Mouse (Mus musculus) myocyte (in vitro differentiated cells): ENCODE results near the gene Rab4a.

Experiments used
- CEBPB ChIP-seq: IDR thresholded peaks from 2 replicates; pipeline ENCODE4 v1.6.1; 2011; ENCODE audit warnings: mild to moderate bottlenecking, moderate library complexity; ENCODE audit not compliant: poor library complexity, insufficient read depth, severe bottlenecking
- E2F4 ChIP-seq: IDR thresholded peaks from one replicate; pipeline ENCODE4 v1.6.1; 2011; ENCODE audit warnings: mild to moderate bottlenecking, control low read depth, moderate library complexity; ENCODE audit not compliant: insufficient read depth
- MAX ChIP-seq: IDR thresholded peaks from one replicate; pipeline ENCODE4 v1.6.1; 2011; ENCODE audit warnings: low read depth, mild to moderate bottlenecking, control low read depth
- MYOG ChIP-seq, 3 experiments: IDR thresholded peaks; one replicate each; pipeline ENCODE4 v1.6.1; 2011; ENCODE audit warnings: control low read depth in 2 of 3, low read depth in 2 of 3, mild to moderate bottlenecking in 2 of 3; ENCODE audit not compliant: insufficient read length in 2 of 3, control insufficient read depth in 1 of 3, insufficient read depth in 1 of 3
- POLR2A ChIP-seq: IDR thresholded peaks from one replicate; pipeline ENCODE4 v1.6.1; 2011; ENCODE audit warnings: low read depth, mild to moderate bottlenecking, control low read depth, moderate library complexity; ENCODE audit not compliant: insufficient read length
- POLR2AphosphoS2 ChIP-seq: IDR thresholded peaks from one replicate; pipeline ENCODE4 v1.6.1; 2011; ENCODE audit warnings: low read depth, control low read depth; ENCODE audit not compliant: insufficient read length
- REST ChIP-seq: IDR thresholded peaks from one replicate; pipeline ENCODE4 v1.6.1; 2011; ENCODE audit warnings: mild to moderate bottlenecking, control low read depth, moderate library complexity; ENCODE audit not compliant: insufficient read depth, insufficient read length
- SRF ChIP-seq: IDR thresholded peaks from one replicate; pipeline ENCODE4 v1.6.1; 2011; ENCODE audit warnings: low read depth; ENCODE audit not compliant: control insufficient read depth, insufficient read length
- TCF12 ChIP-seq: IDR thresholded peaks from one replicate; pipeline ENCODE4 v1.6.1; 2011; ENCODE audit warnings: mild to moderate bottlenecking, control low read depth; ENCODE audit not compliant: poor library complexity, insufficient read depth, severe bottlenecking
- TCF3 ChIP-seq: IDR thresholded peaks from one replicate; pipeline ENCODE4 v1.6.1; 2011; ENCODE audit warnings: low read depth, control low read depth; ENCODE audit not compliant: insufficient read length

- TF ChIP-seq TCF12 (no peak), POLR2A (no peak), CEBPB (no peak), E2F4 (no peak), MYOG (IDR thresholded peaks at IDR 0.05; ENCODE audit: control insufficient read depth in 1 of 3, insufficient read depth in 1 of 3, insufficient read length in 2 of 3, low read depth in 2 of 3) (no peak), POLR2AphosphoS2 (no peak), MAX (no peak), TCF3 (no peak), REST (no peak), SRF (no peak)
Measured at GRCm38 (mm10) chr8:123789461-123789860, 16.3 kb upstream of the Rab4a start.
